Mouse (Mus musculus): ENCODE measurements around the gene Rab40c.

Rab40c gene

DNA sequence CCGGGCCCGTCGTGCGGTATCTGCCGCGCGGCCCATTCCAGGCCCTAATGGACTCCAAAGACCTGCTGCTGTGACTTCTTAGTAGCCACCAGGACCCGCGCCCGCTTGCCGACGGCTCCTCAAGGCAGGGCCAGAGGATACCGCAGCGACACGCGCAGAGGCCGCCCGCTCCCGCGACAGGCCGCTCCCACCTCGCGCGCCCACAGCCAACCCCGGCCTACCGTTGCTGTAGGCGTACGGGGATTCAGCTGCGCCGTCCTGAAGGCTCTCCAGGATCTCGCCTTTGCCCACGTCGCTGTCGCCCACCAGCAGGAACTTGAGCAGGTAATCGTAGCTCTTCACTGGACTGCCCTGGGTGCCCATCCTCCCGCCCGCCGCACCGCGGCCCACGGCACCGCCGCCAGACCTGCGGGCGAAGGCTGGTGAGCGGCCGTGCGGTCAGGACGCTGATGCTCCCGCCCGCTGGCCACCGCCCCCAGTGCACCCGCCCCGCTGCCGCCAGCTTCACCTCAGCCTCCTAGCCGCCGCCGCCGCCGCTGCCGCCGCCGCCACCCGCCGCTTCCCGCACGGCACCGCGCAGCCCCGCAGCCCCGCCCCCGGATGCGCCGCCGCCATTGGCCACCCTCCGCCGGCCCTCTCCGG, at the start of gene Rab40c:
Rab40c (minus strand) TSS at position 584 of the 642 bp plus-strand sequence.
- DNase-seq (ENCODE audit: extremely low read depth, low read depth, low spot score): no peak

DNA sequence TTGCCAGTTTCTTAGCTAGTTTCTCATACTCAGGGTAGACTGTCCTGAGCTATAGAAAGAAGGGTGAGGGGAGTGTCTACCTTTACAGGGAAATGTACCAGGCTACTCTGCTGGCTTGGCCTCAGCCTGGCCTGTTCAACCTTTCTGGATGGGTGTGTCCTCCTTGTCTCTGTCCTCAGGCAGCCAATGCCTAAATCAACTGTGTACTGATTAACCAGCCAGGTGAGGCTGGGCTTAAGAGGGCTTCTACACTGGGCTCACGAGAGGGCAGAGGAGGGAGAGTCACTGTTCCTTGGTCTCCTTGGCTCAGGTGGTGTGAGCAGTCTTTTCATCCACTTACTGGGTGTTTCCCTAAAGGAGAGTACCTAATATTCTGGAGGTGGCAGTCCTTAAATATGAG, 48.6 kb upstream of the Rab40c start:
- DNase-seq (ENCODE audit: extremely low read depth, low read depth, low spot score): no peak

DNA sequence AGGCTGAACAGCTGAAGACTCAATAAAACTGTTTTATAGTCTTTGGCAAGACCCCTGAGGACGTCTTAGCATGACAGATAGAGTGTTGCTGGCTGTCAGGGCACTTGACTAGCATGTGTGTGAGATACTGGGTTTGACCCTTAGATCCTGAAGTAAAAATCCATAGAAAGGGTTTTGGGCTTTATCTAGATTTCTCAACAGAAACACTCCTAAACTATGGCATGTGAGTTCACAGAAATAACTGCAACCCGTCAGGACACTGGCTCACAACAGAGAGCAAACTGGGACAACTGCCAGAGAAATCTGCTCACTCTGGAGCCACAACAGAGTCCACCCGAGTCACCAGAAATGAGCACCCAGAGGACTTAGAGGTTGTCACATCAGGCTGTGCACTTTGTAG, 48.1 kb upstream of the Rab40c start:
- DNase-seq (ENCODE audit: extremely low read depth, low read depth, low spot score): no peak

DNA sequence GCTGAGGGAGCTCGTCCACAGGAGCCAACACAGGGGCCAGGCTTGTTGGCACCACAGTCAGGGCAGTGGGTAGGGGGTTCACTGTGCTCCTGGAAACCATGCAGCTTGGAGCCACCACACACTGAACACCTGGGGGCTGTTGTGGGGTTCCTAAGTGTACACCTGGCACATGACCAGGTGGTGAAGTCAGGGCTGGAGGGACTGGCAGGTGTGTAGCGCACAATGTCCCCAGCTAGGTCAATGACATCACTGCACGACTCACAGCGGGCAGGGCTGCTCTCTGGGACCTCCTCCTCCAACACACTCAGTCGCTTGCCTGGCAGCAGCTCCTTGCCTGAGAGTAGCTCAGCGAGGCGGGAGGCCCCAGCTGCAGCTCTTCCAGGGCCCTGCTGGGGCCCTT, 44.7 kb upstream of the Rab40c start:
- DNase-seq (ENCODE audit: extremely low read depth, low read depth, low spot score): no peak

DNA sequence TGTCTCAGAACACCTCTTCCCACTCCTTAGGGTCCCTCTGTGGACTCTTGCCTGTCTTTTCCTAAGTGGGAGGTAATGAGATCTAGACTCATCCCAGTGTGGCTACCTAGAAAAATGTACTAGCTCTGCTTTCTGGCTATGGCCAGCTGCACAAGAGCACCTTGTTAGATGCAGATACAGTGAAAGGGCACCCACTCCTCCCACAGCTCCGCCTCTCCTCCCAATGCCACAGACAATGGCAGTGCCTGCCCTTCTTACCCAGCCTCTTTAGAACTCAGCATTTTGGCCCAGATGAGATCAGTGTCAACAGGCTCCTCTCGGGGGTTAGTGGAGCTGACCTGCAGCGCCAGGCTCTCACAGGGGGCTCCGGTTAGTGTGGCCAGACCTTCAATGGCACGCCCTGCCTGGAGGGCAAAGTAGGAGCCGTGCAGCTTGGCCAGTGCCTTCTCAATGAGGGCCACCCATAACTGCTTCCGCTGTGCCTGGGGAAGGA, 42.9 kb upstream of the Rab40c start:
- DNase-seq (ENCODE audit: extremely low read depth, low read depth, low spot score): no peak

DNA sequence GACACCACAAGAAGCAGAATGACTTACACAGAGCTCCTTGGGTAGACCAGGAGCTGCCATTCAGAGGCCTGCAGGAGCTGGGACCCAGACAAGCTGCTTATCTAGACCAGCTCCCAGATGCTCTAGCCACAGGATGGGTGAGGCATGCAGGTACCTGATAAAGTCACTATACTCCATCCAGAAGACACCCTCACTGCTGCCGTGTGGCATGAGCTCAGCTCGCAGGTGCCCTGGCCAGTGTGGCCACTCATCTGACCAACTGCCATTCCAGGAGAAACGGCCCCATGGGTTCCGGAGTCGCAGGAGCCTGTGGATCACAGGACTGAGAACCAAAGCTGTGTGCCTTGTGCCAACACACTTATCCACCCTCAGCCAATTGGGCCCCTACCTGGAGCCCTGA, 42.0 kb upstream of the Rab40c start:
- no peak for DNase-seq (ENCODE audit: extremely low read depth, low read depth, low spot score)

DNA sequence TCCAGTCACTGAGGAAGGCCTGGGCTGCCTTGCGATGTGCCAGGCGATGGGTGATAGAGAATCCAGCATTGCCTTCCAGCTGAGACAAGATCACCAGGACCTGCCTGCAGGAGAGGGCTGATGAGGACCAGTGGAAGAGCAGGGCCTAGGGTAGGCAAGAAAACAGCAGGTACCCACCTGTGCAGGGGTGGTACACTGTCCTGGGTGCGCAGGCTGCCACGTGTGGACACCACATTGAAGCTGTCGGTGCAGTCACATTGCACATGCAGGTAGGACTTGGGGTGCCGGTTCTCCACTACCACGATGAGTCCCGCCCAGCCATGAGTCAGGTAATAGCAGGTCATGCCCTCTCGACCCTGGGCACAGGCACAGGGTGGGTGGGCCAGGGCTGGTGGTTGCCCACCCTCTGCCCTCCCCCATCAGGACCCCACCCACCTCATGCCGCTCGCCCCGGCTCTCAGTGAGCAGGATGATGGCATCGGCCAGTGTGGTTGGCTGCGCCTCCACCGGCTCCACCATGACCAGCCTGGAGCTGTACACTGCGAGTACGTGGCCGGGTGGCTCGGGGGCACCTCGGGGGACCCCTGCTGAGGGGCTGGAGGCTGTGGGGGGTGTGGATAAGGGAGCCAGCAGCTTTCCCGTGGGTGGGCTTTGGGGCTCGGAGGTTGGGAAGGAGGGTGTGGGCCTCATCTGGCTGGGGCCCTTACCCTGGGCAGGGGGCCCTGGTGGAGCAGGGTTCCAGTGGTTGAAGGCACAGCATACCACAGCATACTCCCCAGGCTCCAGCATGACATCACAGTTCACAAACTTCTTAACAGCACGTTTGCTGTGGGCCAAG, 40.3 kb upstream of the Rab40c start:
- no peak for DNase-seq (ENCODE audit: extremely low read depth, low read depth, low spot score)

DNA sequence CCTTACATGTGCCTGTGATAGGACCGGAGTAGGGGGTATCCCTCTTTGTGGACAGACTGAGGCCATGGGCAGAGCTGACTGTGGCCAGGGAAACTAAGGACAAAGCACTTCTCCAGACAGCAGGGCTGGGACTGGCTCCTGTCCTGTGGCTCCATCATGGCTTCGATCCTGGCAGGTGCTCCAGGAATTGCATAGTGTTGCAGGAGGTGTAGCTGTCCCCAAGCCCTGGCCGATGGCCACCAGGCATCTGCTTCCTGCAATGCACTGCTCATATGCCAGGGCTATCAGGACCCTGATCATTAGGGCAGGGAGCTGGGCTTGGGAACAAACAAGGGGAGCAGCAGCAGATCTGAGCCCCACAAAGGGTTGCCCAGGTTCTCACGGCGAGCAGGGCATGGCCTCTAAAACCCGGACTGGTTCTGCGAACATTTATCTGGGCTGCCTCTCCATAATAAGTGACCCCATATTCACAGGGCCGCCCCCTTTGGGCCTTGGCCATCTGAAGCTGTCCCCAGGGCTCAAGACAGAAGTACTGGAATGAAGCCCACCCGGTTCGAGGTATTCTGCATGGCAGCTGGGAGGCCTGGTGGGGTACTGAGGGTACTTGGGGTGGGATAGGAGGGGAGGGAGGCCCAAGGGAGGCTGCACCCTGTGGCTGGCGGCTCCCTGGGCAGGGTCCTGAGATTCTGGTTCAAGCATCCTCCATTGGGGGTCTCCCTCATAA, 39.4 kb upstream of the Rab40c start:
- no peak for DNase-seq (ENCODE audit: extremely low read depth, low read depth, low spot score)

DNA sequence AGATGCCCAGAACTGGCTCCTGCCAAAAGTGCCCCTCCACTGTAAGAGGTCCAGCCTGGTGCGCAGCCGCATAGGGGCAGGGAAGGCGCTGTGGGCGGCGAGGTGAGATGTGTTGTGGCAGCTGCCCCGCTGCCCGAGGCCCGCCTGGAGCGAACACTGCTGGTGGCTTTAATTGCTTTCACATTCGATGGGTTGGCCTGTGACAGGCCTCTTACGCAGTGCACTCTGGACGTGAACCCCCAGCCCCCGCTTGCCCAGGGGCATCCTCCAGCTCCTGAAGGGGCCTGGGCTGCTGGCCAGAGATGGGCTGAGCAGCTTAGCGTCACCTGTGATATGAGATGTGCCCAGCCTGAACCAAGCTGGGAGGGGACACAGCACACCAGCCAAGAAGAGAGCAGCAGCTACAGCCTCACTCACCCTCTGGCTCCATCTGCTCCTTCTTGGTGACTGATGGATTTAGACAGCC, 38.1 kb upstream of the Rab40c start:
- DNase-seq (ENCODE audit: extremely low read depth, low read depth, low spot score): no peak

DNA sequence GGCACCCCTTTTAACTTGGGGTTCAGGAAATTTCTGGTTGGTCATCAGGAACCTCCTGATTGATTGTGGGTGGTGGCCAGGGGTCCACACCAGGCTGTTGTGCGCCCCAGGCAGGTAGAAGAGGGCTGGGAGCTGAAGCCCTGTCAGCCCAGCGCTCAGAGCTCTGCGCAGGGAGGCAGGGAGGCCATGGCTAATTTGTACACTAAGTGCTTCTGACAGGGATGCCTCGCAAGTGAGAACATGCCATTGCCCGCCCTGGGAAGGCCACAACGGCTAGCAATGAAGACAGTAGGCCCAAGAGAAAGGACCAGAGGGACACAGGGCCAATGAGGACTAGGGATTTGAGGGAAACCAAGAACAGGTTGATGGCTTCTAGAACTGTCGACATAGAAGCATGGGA, 37.1 kb upstream of the Rab40c start:
- no peak for DNase-seq (ENCODE audit: extremely low read depth, low read depth, low spot score)

DNA sequence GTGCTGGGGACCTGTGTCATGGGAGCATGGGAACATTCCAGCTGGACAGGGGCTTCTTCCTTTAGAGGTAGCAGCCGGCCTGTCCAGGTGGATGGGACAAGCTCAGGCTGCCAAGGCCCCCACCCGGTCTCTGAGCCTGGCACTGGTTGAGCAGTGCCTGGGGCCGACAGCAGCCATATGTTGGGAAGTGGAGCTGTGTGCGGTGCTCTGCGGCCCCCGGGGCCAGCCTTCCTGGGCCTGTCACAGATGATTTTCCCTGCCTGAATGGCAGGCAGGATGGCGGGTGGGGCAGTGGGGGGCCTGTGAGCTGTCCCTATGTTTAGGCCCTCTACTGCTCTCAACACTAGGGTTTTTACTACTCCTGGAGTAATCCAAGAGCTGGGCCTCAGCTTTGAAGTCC, 36.7 kb upstream of the Rab40c start:
- no peak for DNase-seq (ENCODE audit: extremely low read depth, low read depth, low spot score)

DNA sequence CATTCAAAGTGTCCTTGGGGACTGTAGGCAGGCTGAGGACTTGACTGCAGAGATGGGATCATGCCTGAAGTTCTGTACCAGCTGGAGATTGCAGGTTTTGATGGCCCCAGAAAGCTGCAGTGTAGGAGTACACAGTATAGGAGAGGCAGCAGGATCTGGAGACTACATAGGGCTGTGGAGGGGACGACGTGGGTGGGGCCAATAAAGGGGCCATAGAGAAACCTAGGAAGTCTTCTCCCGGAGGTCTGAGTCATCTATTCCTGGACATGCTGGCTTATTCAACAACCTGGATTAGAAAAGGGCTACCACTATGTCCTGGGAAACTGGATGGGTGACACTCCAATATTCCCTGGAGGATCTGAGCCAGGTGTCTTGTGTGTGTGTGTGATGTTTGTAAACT, 36.2 kb upstream of the Rab40c start:
- no peak for DNase-seq (ENCODE audit: extremely low read depth, low read depth, low spot score)

DNA sequence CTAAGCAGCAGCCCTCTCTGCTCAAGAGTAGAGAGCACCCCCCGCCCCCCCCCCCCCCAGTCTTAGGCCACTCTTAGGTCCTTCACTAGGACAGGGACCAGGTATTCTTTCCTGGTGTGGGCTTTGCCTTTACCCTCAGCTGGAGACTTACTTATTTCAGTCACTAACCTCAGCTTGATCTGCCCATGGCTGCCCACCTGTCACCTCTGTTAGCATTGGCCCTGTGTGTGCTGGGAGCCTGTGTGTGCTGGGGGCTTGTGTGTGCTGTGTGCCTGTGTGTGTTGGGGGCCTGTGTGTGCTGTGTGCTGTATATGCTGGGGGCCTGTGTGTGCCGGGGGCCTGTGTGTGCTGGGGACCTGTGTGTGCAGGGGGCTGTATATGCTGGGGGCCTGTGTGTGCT, 35.1 kb upstream of the Rab40c start:
- DNase-seq (ENCODE audit: extremely low read depth, low read depth, low spot score): no peak

DNA sequence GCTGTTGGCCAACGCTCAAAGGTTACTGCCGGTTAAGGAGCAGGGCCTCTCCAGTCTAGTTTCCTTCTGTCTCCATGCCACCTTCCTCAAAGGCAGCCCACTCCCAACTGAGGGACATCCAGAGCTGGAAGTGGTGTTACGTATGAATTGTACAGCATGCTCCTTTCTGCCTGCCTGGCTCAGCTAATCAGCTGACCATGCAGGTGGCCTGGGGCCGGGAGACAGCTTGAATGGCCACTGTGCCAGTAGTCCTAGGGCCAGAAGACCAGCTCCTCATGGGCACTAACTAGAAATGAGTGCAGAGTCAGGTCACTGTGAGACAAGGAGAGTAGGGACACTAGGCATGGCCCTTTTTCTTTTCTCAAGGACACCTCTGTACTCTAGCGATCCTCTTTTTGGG, 33.6 kb upstream of the Rab40c start:
- no peak for DNase-seq (ENCODE audit: extremely low read depth, low read depth, low spot score)

DNA sequence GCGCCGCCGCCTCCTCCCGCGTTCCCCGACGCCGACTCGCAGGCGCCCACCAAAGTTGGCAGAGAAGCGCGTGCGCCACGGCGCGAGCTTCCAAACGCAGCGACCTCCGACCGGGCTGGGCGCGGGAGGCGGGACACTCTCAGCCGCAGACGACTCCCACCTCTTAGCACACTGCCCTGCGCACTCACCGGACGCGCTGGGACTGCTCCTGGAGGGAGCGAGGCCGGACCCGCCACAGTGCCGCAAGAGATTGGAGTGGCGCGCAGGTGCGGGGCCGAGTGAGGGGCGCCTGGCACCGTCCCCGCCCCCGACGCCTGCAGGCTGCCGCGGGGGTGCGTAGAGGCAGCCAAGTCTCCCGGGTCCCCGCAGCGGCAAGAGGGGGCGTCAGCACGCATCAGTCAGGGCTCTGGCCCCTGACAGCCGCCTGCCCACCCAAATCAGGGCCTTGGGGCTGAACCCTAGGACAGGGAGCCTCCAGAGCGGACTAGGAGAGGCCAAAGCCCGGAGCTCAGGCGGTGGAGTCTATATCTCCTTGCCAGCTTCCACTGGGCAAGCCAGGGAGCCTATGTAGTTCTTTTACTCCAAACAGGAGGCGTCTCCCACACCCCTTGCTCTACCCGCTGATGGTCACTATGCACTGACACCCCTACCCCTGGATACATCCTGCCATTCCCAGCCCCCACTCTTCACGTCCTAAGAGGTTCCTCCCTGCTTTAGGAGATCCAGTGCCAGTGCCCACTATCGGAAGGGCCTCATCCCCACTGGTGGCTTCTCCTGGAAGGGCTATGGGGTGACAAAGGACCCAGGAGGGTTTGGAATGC, 32.5 kb upstream of the Rab40c start, which contains the start of gene A930017K11Rik:
A930017K11Rik (minus strand) TSS at position 763 of the 821 bp plus-strand sequence.
- no peak for DNase-seq (ENCODE audit: extremely low read depth, low read depth, low spot score)

DNA sequence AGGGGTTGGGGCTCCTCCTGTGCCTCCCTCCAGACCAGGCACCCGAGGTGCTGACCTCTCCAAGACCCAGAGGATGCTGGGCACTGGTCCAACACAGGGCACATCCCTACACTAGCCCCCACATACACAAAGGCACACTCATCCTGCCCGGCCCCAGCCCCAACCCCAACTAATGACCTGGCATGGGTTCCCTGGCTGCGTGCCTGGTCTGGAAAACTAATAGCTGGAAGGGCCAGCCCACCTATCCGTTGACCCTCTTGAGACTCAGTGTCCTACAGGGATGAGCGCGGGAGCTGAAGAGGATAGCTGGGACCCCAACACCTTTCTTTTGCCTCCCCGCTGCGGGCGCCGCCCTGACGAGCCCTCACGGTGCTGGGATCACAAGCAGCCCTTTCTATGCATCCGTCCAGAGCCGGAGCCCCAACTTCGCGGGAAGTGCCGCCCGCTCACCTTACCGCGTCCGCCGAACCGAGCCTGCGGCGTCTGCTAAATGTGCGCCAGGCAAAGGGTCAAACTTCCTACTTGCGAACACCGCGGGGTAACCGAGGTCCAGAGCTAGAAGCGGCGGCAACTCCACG, 31.8 kb upstream of the Rab40c start:
- no peak for DNase-seq (ENCODE audit: extremely low read depth, low read depth, low spot score)

DNA sequence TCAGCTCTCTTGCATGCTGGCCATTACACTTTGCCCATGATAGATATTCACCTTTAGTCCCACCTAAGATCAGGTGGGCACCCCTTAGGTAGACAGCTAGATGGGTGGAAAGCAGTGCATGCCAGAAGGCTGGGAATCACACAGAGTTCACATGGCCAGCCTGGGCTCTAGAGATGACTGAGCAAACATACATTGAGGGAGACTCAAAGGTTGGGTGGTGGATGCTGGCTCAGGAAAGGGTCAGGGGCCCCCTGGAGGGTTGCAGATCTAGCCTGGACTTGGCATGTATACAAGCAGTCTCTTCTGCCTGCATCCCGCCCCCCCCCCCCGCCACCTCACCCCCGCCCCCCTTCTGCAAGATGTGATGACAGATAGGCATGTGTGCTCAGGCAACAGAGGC, 31.2 kb upstream of the Rab40c start:
- no peak for DNase-seq (ENCODE audit: extremely low read depth, low read depth, low spot score)

DNA sequence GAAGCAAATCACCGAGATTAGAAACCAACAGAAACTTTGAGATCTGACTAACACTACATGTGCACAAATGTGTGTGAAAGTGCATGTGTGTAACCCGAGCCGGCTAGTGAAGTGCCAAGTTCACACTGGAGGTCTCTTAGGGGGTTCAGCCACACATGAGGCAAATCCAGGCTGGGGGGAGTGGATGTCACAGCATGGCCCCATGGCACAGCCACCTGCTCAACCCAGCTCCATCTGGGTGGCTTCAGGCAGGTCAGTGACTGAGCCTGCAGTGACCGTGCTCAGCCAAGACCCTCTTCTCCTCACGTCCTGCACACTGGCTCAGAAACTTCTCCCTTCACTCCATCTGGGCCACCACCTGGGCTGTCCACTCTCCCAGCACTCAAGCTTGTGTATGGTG, 30.5 kb upstream of the Rab40c start:
- DNase-seq (ENCODE audit: extremely low read depth, low read depth, low spot score): no peak

DNA sequence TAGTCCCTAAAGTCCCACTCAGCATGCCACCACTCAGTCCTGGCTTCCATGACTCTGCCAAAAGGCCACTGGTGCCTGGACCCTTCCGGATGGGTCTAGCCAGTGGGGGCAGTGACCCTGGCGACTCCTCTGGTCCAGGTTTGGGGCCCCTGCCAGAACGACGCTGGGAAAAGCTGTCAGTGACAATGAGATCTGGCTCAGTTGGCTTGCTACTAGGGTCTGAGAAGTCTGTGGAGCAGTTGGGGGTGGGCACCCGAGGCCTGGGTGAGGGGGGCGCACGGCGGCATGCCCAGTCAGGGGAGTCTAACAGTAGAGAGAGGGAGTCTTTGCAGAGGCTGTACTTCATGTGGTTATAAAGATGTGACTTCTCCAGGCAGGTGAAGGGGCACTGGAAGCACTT, 28.5 kb upstream of the Rab40c start:
- no peak for DNase-seq (ENCODE audit: extremely low read depth, low read depth, low spot score)

DNA sequence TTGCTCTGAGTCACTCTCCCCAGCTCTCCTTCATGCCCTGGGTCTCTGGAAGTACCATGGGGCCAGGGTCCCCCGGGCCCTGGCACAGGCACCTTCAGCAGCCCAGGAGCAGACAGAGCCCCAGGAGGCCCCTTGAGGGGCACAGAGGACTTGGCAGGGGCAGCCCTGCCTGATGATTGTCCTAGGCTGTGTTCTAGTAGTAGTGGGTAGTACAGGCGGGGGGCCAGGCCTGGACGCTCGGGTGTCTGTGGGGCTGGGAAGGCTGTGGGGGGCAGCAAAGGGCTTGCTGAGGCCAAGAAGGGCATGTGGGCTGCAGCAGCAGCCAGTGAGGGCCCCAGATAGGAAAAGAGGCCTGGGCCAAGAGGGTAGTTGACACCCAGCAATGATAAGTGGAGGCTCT, 28.0 kb upstream of the Rab40c start:
- no peak for DNase-seq (ENCODE audit: extremely low read depth, low read depth, low spot score)

Data from fat pad, adult 2 months (tissue).